ENCODE assay signal across 25 mouse cellular contexts in genomic region chr15:89903057-89903456, GRCm38 (mm10).
DNase-seq lines count a peak whose midpoint lies in the region; ATAC-seq and TF ChIP-seq lines count a peak whose summit lies in the region.
"Had no signal": no experiment of that assay in that cellular context is flagged by ENCODE, and none has a peak within 500 bp of the region (broad histone marks: within the 10 kb centered on the region; RNA-seq: fewer than 3 reads in every experiment).

No protein-coding gene starts in this region.

- ATAC-seq in forebrain, embryonic 15.5 days (replicated peaks): peak; percentile 63; the same call in 1 of the 2 replicates
- peak; percentile 38; the same call in 1 of the 2 replicates for ATAC-seq in forebrain, postnatal 0 days
- ATAC-seq: inflammation-experienced regulatory T-cells, adult 6 months; midbrain, embryonic 15.5 days had no signal

- DNase-seq in forebrain, embryonic 10.5 days (ENCODE audit: extremely low spot score, low spot score): no peak
- DNase-seq in left cerebral cortex, postnatal 4 days: peak; percentile 5
- DNase-seq in left cerebral cortex, postnatal 36 days (ENCODE audit: low spot score in 2 of 2): no peak
- peak; percentile 85 for DNase-seq in brain, embryonic 14.5 days (ENCODE audit: low read depth)
- DNase-seq in forebrain, postnatal 0 days: peak; percentile 38
- DNase-seq: adrenal gland, postnatal 25 days; B cell, adult 2 months; cerebellum, adult 8-10 months; gastrocnemius, postnatal 14 days; kidney, adult 18-20 months; kidney, postnatal 25 days; lung, embryonic 14.5 days; lung, postnatal 14 days; right cerebral cortex, adult 18-20 months had no signal

- intact Hi-C loops in left cerebral cortex, postnatal 4 days (cut with DNase I): no loop called here
- intact Hi-C loops in left cerebral cortex, postnatal 36 days (cut with DNase I): no loop called here

- no peaks in the 10 kb centered on the region for H3K36me3 ChIP-seq in forebrain, embryonic 15.5 days
- no peaks in the 10 kb centered on the region for H3K36me3 ChIP-seq in forebrain, embryonic 10.5 days (replicated peaks)
- no peaks in the 10 kb centered on the region for H3K36me3 ChIP-seq in forebrain, postnatal 0 days (ENCODE audit: insufficient read depth)
- H3K36me3 ChIP-seq: embryonic facial prominence, embryonic 13.5 days; heart, embryonic 10.5 days; heart, embryonic 15.5 days; kidney, embryonic 15.5 days; limb, embryonic 12.5 days; liver, embryonic 15.5 days; midbrain, embryonic 15.5 days; stomach, embryonic 15.5 days had no signal

- no peaks in the 10 kb centered on the region for H3K27me3 ChIP-seq in forebrain, embryonic 15.5 days
- H3K27me3 ChIP-seq in forebrain, embryonic 10.5 days (ENCODE audit: poor library complexity, severe bottlenecking): no peaks in the 10 kb centered on the region
- H3K27me3 ChIP-seq in forebrain, postnatal 0 days (ENCODE audit: insufficient read depth, low read length): no peaks in the 10 kb centered on the region
- H3K27me3 ChIP-seq: embryonic facial prominence, embryonic 13.5 days; heart, embryonic 15.5 days; kidney, embryonic 15.5 days; limb, embryonic 12.5 days; liver, embryonic 15.5 days; midbrain, embryonic 15.5 days; stomach, embryonic 15.5 days had no signal

- H3K4me1 ChIP-seq in forebrain, embryonic 15.5 days: peaks cover 7% of the 10 kb centered on the region; the same call in 1 of the 2 replicates
- no peaks in the 10 kb centered on the region for H3K4me1 ChIP-seq in forebrain, embryonic 10.5 days
- H3K4me1 ChIP-seq in forebrain, postnatal 0 days (ENCODE audit: insufficient read depth): no peaks in the 10 kb centered on the region
- H3K4me1 ChIP-seq: embryonic facial prominence, embryonic 13.5 days; heart, embryonic 10.5 days; heart, embryonic 15.5 days; kidney, embryonic 15.5 days; limb, embryonic 12.5 days; liver, embryonic 15.5 days; midbrain, embryonic 15.5 days; stomach, embryonic 15.5 days had no signal

- WGBS in forebrain, embryonic 15.5 days: 17% methylated on average over 1 of the region's 1 CpGs
- WGBS in forebrain, embryonic 10.5 days: 89% methylated on average over 1 of the region's 1 CpGs
- WGBS in forebrain, postnatal 0 days: 15% methylated on average over 1 of the region's 1 CpGs

- H3K9ac ChIP-seq in forebrain, embryonic 15.5 days (replicated peaks): no peak overlapping the region
- no peak overlapping the region for H3K9ac ChIP-seq in forebrain, postnatal 0 days
- H3K9ac ChIP-seq: embryonic facial prominence, embryonic 13.5 days; heart, embryonic 15.5 days; kidney, embryonic 15.5 days; limb, embryonic 12.5 days; liver, embryonic 15.5 days; lung, embryonic 14.5 days; midbrain, embryonic 15.5 days; stomach, embryonic 15.5 days had no signal

- H3K4me3 ChIP-seq in forebrain, embryonic 15.5 days: no peak overlapping the region
- no peak overlapping the region for H3K4me3 ChIP-seq in forebrain, embryonic 10.5 days
- no peak overlapping the region for H3K4me3 ChIP-seq in forebrain, postnatal 0 days (ENCODE audit: low read depth, low read length)
- H3K4me3 ChIP-seq: embryonic facial prominence, embryonic 13.5 days; heart, embryonic 10.5 days; heart, embryonic 15.5 days; kidney, embryonic 15.5 days; layer of hippocampus, adult 2 months; limb, embryonic 12.5 days; liver, embryonic 15.5 days; midbrain, embryonic 15.5 days; stomach, embryonic 15.5 days had no signal

- H3K4me2 ChIP-seq in forebrain, embryonic 15.5 days (replicated peaks): no peak overlapping the region
- H3K4me2 ChIP-seq in forebrain, postnatal 0 days (ENCODE audit: low read depth): no peak overlapping the region
- H3K4me2 ChIP-seq: embryonic facial prominence, embryonic 13.5 days; heart, embryonic 15.5 days; kidney, embryonic 15.5 days; limb, embryonic 12.5 days; liver, embryonic 15.5 days; lung, embryonic 14.5 days; midbrain, embryonic 15.5 days; stomach, embryonic 15.5 days had no signal

- TF ChIP-seq POLR2A in brain, embryonic 14.5 days (IDR thresholded peaks at IDR 0.05; ENCODE audit: borderline replicate concordance, extremely low read depth, insufficient read depth, insufficient read length, poor library complexity, severe bottlenecking): no peak

- H3K27ac ChIP-seq in forebrain, embryonic 15.5 days (replicated peaks): no peak overlapping the region
- no peak overlapping the region for H3K27ac ChIP-seq in forebrain, embryonic 10.5 days
- no peak overlapping the region for H3K27ac ChIP-seq in forebrain, postnatal 0 days (ENCODE audit: low read depth, low read length)
- H3K27ac ChIP-seq: embryonic facial prominence, embryonic 13.5 days; heart, embryonic 10.5 days; heart, embryonic 15.5 days; kidney, embryonic 15.5 days; layer of hippocampus, adult 2 months; limb, embryonic 12.5 days; liver, embryonic 15.5 days; midbrain, embryonic 15.5 days; stomach, embryonic 15.5 days had no signal

- H3K9me3 ChIP-seq in forebrain, embryonic 15.5 days: no peaks in the 10 kb centered on the region
- H3K9me3 ChIP-seq in forebrain, embryonic 10.5 days: no peaks in the 10 kb centered on the region
- no peaks in the 10 kb centered on the region for H3K9me3 ChIP-seq in forebrain, postnatal 0 days (ENCODE audit: low read length)
- H3K9me3 ChIP-seq: embryonic facial prominence, embryonic 13.5 days; heart, embryonic 10.5 days; heart, embryonic 15.5 days; kidney, embryonic 15.5 days; limb, embryonic 12.5 days; liver, embryonic 15.5 days; midbrain, embryonic 15.5 days; stomach, embryonic 15.5 days had no signal

- TF ChIP-seq CTCF in brain, embryonic 14.5 days (IDR thresholded peaks at IDR 0.05; ENCODE audit: borderline replicate concordance, extremely low read depth, insufficient read depth, insufficient read length): no peak
- TF ChIP-seq CTCF in forebrain, postnatal 0 days (IDR thresholded peaks at IDR 0.05; ENCODE audit: low read depth): no peak

Comparison
In these comparisons a context has a peak if more than half of its experiments do, and no peak if none do; other contexts are left out.
1. DNase-seq: peak in left cerebral cortex, postnatal 4 days (single experiment), brain, embryonic 14.5 days (single experiment) and forebrain, postnatal 0 days (single experiment); none in forebrain, embryonic 10.5 days (single experiment) and left cerebral cortex, postnatal 36 days (0 of 2).